Mouse (Mus musculus) embryo, embryonic 11 days (tissue): Measurements from ENCODE around the gene Cox7a2.
A peak's percentile ranks its signal among the peaks of the same experiment; 100 is the strongest.

Source experiments
- DNase-seq: peaks from one replicate; pipeline ENCODE4 v3.0.0-alpha.2; 2015

Gene Cox7a2

DNA sequence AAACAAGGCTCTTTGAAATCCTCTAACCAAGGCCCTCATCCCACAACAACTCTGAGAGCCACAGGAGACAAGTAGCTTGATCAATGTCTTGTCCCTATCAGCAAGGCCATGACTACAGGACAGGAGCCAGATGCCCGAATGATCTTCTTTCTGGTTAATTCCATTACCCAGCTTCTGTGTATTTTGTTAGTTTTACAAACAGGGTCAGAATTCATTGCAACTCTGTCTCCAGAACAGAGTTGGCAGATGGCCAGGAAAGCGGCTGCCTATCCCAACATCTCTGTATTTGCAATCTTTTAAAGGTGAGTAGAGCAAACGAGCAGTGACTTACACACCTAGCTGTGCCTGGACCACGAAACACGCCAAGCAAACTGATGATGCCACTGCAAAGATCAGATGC lies 29.4 kb downstream of the Cox7a2 start:
- DNase-seq = no peak

DNA sequence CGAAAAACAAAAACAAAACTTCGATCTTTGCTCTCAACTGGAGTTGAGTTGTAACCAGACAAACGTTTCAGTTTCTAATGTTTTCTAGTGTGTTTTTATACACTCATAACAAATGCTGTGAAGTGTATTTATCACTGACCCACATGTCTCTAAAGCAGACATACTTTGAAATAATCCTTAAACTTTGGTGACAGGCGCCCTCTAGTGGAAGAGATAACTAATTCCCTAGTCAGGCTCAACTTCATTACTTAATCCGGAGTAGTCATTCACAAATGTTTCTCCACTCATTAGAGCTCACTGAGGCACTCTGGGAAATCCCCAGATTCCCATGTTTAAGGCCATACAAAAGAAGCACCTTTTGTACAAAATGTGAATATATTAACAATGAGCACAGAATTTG lies 36.6 kb downstream of the Cox7a2 start:
- DNase-seq = peak; percentile 75

DNA sequence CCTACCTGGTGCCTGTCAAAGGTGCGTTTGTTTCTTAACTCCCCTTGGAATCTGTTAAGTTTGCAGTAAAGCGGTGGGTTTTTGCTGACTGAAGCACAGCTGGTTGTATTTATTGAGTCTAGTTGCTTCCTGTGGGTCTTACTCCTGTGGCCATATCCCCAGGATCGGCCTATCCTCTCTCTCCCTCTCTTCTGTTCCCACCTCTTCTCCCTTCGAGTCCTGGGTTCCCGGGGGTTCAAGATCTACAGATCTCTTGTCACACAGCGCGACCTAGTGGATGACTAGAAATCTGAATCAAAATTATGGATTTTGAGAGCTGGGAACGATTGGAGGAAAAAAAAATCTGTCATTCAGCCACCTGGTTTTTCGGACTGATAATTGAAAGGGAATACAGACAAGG lies 38.6 kb downstream of the Cox7a2 start:
- DNase-seq = peak; percentile 89

DNA sequence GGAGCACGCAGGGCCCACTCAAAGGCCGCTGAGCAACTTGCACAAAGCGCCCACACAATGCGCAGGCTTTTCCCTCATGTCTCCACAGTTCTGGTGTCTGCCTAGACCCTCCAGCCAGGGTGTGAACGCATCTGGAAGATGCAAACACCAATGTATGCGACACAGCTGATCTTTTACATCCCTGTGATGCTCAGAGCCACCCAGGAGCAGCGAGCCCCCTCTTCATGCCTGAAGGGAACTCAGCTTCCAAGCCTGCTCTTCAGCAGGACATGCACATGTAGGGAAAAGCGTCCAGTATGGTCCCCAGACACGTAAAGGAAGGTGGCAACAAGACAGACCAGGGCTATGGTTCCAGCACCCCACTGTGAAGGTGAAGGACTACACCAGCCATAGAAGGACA lies 39.5 kb downstream of the Cox7a2 start:
- no peak for DNase-seq

DNA sequence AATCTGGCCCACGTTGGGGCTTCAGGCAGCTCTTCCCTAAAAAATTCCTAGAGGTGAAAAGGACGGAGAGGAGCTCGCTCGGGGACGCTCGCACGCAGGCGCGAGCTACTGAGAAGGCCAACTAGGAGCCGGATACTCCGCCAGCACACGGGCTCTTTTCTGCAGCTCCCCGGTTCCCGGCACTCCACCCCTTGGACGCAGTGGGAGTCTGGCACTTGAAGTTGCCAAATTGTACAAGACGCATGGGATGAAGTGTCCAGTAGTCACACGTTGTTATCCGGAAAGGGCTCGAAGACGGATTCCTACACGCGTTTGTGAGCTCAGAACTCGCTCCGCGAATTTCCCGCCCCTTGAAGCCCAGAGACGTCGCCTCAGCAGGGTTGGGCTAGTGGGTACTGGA lies 40.2 kb downstream of the Cox7a2 start:
- peak; percentile 72 for DNase-seq

DNA sequence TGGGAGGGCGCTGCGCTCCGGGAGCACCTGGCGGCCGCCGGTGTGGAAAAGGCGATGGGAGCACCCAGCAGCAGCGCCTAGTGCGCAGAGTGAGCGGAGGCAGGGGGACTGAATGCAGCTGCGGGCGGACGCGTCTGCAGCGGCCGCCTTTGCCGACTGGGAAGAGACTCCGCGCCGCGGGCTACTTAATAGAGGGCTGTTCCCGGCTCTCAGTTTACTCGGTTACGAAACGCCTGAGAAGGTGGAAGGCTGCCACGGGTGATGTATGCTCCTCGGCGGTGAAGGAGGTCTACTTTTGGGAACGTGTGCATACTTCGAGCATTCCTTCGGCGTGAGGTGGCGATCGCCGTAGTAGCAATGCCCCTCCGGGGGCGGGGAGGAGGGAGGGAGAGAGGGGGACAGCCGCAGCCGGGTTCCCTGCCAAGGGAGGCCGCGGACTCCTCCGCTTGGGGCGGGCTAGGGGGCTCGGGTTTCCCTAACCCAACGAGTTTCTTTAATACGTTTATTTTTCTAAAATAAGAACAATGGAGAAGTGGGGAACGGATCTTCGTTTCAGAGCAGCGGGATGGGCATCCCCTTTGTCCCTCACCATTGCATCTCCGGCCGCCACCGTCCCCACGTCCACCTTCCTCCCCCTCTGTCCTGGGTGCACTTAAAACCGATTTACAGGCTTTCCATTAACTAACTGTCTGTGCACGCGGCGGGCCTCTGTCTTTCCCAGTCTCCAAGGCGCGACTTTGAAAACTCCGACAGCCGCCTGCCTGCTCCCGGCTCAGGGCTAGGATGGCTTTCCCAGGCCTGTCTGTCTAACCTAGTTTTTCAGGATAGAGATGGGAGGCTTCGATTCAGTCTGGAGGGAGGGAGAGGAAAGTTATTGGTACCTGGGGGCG lies 41.0 kb downstream of the Cox7a2 start, which contains the start of gene Col12a1:
Col12a1 (minus strand) TSS at position 351 of the 890 bp plus-strand sequence.
- DNase-seq = peak; percentile 83

DNA sequence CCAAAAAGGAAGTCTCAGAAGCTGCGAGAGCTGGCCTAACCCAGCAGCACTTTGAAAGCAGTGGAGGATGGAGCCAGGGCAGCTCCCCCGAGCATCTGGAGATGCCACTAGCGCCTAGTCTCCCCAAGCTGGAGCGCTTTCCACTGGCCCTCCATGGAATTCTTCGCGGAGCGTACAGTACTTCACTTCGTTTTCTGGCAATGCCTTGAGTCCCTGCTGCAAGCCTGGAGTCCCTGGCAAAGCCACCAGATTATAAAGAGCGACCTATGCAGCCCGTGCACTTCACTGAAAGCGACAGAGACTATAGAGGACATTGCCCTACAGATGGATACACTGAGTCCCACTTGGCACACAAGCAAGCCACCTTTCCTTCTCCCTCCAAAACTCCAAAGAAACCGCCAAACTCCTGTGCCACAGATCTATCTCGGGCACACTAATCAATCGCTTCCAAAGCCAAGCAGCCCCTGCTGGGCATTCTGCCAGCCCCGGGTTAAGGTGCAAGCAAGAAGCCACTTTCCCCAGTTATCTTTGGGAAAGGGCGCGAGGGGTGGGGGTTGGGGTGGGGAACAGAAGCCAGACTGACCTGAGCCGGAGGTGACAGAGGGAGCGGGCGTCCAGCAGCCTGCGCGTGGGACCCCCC lies 41.7 kb downstream of the Cox7a2 start:
- DNase-seq = peak; percentile 45

DNA sequence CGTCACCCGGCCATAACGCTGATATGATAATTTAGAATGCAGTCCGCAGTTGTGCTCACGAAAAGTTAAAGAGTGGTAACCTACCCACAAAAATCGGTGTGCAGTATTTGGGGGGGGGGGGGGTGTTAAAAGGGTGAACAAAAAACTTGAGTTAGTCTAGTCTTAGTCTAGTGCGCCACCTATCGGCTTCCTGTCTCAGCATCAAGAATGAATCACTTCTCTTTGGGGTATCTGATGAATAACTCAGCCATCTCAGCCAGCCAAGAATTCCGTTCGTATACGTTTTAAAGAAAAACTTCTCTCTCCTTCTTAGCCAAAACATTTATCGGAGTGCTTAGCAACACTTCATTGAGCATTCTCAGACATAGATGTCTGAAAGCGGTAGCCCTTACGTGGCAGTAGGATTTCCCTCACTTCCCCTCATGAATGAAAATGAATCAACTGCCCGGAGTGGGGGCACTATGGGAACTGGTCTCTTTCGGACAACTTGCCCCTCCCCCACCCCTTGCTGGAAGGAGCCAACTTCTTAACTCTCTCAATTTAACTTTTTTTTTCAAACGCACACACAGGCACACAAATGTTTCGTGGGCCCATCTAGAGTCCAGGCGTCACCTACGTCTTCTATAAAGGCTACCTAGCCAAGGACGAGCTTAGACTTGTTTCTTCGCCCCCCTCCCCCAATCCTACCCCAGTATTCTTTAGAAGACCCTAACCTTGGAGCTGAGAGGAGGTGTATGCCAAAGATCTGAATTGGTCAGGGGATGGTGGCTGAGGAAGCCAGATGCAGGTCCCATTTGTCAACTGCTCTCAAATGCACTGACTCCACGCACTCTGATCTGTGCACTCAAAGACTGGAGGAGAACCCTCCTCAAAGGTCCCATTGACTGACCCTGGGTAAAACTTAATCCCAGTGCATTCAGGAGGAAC lies 42.5 kb downstream of the Cox7a2 start:
- peak; percentile 89 for DNase-seq

DNA sequence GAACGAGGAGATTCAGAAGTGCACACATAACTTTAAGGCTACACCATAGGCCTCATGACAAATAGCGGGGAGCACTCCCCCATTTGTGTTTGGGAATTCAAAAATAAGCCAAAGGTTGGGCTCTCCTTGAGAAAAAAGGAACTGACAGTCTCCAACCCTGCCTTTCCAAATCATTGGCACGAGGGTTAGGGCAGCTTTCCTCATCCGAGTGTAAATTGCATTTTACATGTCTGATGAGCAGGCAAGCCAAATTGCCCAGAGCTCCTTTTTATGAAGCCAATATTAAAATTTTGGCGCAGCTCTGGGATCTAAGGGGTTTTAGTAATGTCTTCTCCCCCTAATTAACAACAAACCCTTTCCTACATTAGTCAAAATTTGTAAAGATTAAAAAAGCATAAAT lies 43.2 kb downstream of the Cox7a2 start:
- peak; percentile 11 for DNase-seq

DNA sequence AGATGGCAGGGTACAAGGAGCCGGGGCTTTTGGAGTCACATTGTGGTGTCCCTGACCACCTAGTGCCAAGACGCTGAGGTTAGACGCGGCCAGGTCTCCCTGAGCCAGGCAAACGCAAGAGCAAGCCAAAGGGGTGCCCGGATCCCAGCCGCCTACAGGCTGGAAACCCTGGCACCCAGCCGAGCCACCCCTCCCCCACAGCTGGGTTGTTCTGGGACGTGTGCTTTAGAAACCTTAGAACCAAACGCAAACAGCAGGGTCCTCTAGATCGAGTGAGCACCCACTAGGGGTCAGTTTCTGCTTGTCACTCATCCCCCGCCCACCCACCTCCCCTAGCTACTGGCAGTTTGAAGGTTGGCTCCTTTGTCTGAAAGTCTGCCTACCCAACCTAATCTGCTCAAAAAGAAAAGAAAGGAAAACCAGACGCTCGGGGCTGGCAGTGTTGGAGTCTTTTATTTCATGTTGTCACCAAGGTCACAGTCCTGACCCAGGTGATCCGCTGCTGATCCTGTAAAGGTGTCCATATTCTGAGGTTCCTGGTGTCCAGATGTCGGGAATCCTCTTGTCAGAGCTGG lies 45.1 kb downstream of the Cox7a2 start:
- DNase-seq = peak; percentile 62
